Mouse (Mus musculus) kidney, adult 2 months (tissue): Measurements from ENCODE around the gene Phactr1. TPM values are rescaled to one million over a fixed set of nuclear protein-coding genes. Genes with fewer than 3 reads are reported as not detected.

Experiments used
- DNase-seq: peaks from one replicate; pipeline ENCODE4 v3.0.0; 2021
- H3K27ac ChIP-seq: fragments of 200-500 bp; 2 replicates; pipeline ENCODE4 v1.5.1; 2012; ENCODE audit warnings: low read depth, low read length, control low read depth, inconsistent platforms; ENCODE audit not compliant: insufficient read depth
- H3K27me3 ChIP-seq: fragments of 200-500 bp; replicated peaks from 2 replicates; pipeline ENCODE4 v1.6.1; 2012; ENCODE audit warnings: mild to moderate bottlenecking, moderate library complexity, low read length, inconsistent platforms; ENCODE audit not compliant: control insufficient read depth, insufficient read depth
- H3K36me3 ChIP-seq: fragments of 200-500 bp; 2 replicates; pipeline ENCODE4 v1.6.1; 2012; ENCODE audit warnings: mild to moderate bottlenecking, moderate library complexity, low read length, inconsistent platforms; ENCODE audit not compliant: control insufficient read depth, insufficient read depth
- H3K4me1 ChIP-seq: fragments of 200-500 bp; 2 replicates; pipeline ENCODE4 v1.6.1; 2011; ENCODE audit warnings: low read length; ENCODE audit not compliant: control insufficient read depth, insufficient read depth
- H3K4me3 ChIP-seq: fragments of 200-500 bp; 2 replicates; pipeline ENCODE4 v1.5.1; 2011; ENCODE audit warnings: mild to moderate bottlenecking, low read depth, low read length, control low read depth; ENCODE audit not compliant: insufficient read depth
- CTCF ChIP-seq: fragments of 200-500 bp; conservative IDR thresholded peaks from 2 replicates; pipeline ENCODE4 v1.5.1; 2011; ENCODE audit warnings: low read depth, mild to moderate bottlenecking, control low read depth, low read length, moderate library complexity, mixed read lengths; ENCODE audit not compliant: insufficient read depth, insufficient read length
- POLR2A ChIP-seq: fragments of 200-500 bp; IDR thresholded peaks from one replicate; pipeline ENCODE4 v1.6.1; 2011; ENCODE audit warnings: low read depth, low read length, control low read depth
- WGBS: fragments of 180-500 bp; shearing (Covaris S2); methylation state at CpG from one replicate; pipeline ENCODE4 v1.1.7; 2018; 5-methylcytosine and 5-hydroxymethylcytosine counted together
- polyA plus RNA-seq: library from polyadenylated mRNA; depleted of rRNA; stranded (reverse); fragments of >200 nt; gene quantifications from 2 replicates; pipeline ENCODE4 v1.2.3, GENCODE M21; 2012

Phactr1 gene
- polyA plus RNA-seq, 1 experiment = 8.9 TPM

GRCm38 (mm10) chr13:42994276-42994675, 313.9 kb downstream of the Phactr1 start:
- Histone ChIP-seq H3K4me3 (no peak overlapping the region), H3K27ac (no peak overlapping the region), H3K27me3 (no peaks in the 10 kb centered on the region), H3K4me1 (no peaks in the 10 kb centered on the region), H3K36me3 (no peaks in the 10 kb centered on the region)
- no peak for DNase-seq
- TF ChIP-seq CTCF (no peak), POLR2A (no peak)
- WGBS = 74% methylated on average over 3 of the region's 3 CpGs

- DNase-seq = peak; percentile 12
- Histone ChIP-seq H3K27me3 (no peaks in the 10 kb centered on the region), H3K27ac (no peak overlapping the region), H3K36me3 (no peaks in the 10 kb centered on the region), H3K4me1 (no peaks in the 10 kb centered on the region), H3K4me3 (no peak overlapping the region)
- 50% methylated on average over 4 of the region's 4 CpGs for WGBS
- TF ChIP-seq POLR2A (no peak), CTCF (no peak)
These were observed 315.8 kb downstream of the Phactr1 start for GRCm38 (mm10) chr13:42996188-42996587.

GRCm38 (mm10) chr13:42999287-42999686, 318.9 kb downstream of the Phactr1 start:
- Histone ChIP-seq H3K27ac (no peak overlapping the region), H3K36me3 (no peaks in the 10 kb centered on the region), H3K4me1 (no peaks in the 10 kb centered on the region), H3K27me3 (no peaks in the 10 kb centered on the region), H3K4me3 (no peak overlapping the region)
- no peak for TF ChIP-seq CTCF
- no peak for TF ChIP-seq POLR2A
- WGBS = 81% methylated on average over 3 of the region's 3 CpGs
- DNase-seq = no peak

GRCm38 (mm10) chr13:43005131-43005579, 324.7 kb downstream of the Phactr1 start:
- WGBS = 42% methylated on average over 3 of the region's 3 CpGs
- H3K27me3 ChIP-seq = no peaks in the 10 kb centered on the region
- H3K36me3 ChIP-seq = no peaks in the 10 kb centered on the region
- H3K4me1 ChIP-seq = no peaks in the 10 kb centered on the region
- TF ChIP-seq POLR2A (no peak), CTCF (no peak)
- H3K4me3 ChIP-seq = no peak overlapping the region
- H3K27ac ChIP-seq = no peak overlapping the region
- peak; percentile 33 for DNase-seq

DNA sequence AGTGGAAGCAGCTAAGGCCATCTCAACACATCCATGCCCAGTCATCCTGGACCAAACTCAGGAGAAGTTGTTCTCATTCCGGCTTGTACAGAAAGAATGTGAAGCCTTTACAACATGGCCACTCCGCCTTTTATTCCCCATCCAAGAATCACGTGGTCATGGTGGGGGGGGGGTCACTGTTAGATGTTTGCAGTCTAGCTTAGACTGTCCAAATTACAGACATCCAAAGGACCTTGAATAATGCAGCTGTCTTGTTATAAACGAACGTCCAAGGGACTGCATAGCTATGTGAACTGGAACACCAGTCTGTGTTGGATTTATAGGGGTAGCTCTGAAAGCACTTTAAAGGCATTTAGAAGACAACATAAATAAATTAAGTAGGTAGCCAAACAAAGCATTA, 328.0 kb downstream of the Phactr1 start:
- Histone ChIP-seq H3K27ac (no peak overlapping the region), H3K36me3 (no peaks in the 10 kb centered on the region), H3K4me1 (no peaks in the 10 kb centered on the region; the same call in 1 of the 2 replicates), H3K4me3 (no peak overlapping the region), H3K27me3 (no peaks in the 10 kb centered on the region)
- DNase-seq = no peak
- 66% methylated on average over 5 of the region's 5 CpGs for WGBS
- TF ChIP-seq CTCF (no peak), POLR2A (no peak)

DNA sequence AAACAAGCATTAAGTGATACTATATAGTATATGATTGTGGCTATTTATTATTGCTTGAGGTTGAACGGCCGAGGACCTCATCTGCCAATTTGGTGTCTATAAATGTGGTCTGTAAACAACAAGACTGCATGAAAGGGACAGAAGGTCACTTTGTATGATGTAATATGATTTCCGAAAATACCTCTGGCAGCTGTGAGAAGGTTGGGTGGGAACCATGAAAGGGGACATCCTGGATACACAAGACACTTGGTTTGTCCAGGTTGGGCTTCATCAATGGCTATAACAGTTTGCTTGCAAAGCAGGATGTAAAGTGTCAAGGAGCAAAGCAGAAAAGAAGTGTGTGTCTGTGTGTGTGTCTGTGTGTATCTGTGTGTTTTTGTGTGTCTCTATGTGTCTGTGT, 329.2 kb downstream of the Phactr1 start:
- H3K27ac ChIP-seq = no peak overlapping the region
- no peaks in the 10 kb centered on the region for H3K27me3 ChIP-seq
- TF ChIP-seq POLR2A (no peak), CTCF (no peak)
- no peak for DNase-seq
- no peak overlapping the region for H3K4me3 ChIP-seq
- WGBS = 89% methylated on average over 3 of the region's 3 CpGs
- H3K36me3 ChIP-seq = no peaks in the 10 kb centered on the region
- H3K4me1 ChIP-seq = no peaks in the 10 kb centered on the region; the same call in 1 of the 2 replicates

DNA sequence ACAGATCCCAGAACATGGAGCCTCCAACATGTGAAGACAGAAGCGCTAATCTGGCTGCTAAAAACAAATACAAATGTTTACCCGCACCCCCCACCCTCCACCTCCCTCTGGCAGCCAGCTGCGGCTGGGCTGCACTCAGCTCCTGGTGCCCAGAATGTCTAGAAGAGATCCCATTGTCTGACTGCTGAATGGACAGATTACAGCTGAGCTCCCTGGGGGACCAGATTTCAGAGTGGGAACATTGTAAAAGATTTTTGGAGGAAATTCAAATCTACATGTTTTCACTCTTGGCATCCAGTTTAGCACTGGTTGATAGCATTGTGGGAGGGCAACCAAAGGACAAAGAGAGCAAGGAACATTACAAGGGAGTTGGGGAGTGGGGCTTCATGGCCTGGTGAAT, 331.1 kb downstream of the Phactr1 start:
- no peak overlapping the region for H3K4me3 ChIP-seq
- no peaks in the 10 kb centered on the region for H3K36me3 ChIP-seq
- no peak overlapping the region for H3K27ac ChIP-seq
- H3K27me3 ChIP-seq = no peaks in the 10 kb centered on the region
- DNase-seq = no peak
- TF ChIP-seq POLR2A (no peak), CTCF (no peak)
- H3K4me1 ChIP-seq = no peaks in the 10 kb centered on the region; the same call in 1 of the 2 replicates
- WGBS = 80% methylated on average over 3 of the region's 3 CpGs

DNA sequence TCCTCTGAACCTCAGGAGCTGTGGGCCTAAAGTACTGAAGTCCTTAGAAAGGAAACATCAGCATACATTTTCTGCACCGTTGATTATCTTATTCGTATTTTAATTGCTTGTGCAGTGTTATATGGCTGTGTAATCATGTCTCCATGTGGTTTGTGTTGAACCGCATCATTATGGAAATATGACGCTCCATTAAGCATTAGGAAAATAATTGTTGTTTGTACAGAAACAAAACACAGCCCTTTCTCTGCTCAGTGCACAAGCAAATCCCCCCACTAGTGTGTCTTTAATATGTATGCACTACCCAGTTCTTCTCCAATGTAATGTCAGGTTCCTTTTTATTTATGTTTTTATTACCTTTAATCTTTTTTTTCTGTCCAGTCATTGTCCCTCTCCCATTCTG, 333.6 kb downstream of the Phactr1 start:
- Histone ChIP-seq H3K27ac (no peak overlapping the region), H3K4me3 (no peak overlapping the region), H3K4me1 (no peaks in the 10 kb centered on the region; the same call in 1 of the 2 replicates), H3K27me3 (no peaks in the 10 kb centered on the region), H3K36me3 (no peaks in the 10 kb centered on the region)
- no peak for TF ChIP-seq CTCF
- no peak for TF ChIP-seq POLR2A
- WGBS = 53% methylated on average over 4 of the region's 4 CpGs
- no peak for DNase-seq
